Mouse (Mus musculus) C2C12 (cell line): ENCODE measurements around the gene Vipr1.
"Not testable (repeated sequence)": the region's sequence is repeated elsewhere in the genome, so short reads cannot be mapped to it uniquely, and the experiment has no call there.

Experiments
- CTCF ChIP-seq: IDR thresholded peaks from one replicate; pipeline ENCODE4 v1.5.1; 2011; ENCODE audit not compliant: control insufficient read depth, insufficient read depth, insufficient read length
- MAX ChIP-seq: IDR thresholded peaks from one replicate; pipeline ENCODE4 v1.6.1; 2011; ENCODE audit warnings: mild to moderate bottlenecking, control low read depth
- MYOD1 ChIP-seq: IDR thresholded peaks from one replicate; pipeline ENCODE4 v1.6.1; 2011; ENCODE audit warnings: low read depth; ENCODE audit not compliant: control insufficient read depth, insufficient read length
- MYOG ChIP-seq: IDR thresholded peaks from one replicate; pipeline ENCODE4 v1.6.1; 2011; ENCODE audit not compliant: control insufficient read depth, insufficient read length; ENCODE audit errors: extremely low read depth
- USF1 ChIP-seq: IDR thresholded peaks from one replicate; pipeline ENCODE4 v1.6.1; 2011; ENCODE audit warnings: low read depth, mild to moderate bottlenecking, control low read depth, moderate library complexity

DNA sequence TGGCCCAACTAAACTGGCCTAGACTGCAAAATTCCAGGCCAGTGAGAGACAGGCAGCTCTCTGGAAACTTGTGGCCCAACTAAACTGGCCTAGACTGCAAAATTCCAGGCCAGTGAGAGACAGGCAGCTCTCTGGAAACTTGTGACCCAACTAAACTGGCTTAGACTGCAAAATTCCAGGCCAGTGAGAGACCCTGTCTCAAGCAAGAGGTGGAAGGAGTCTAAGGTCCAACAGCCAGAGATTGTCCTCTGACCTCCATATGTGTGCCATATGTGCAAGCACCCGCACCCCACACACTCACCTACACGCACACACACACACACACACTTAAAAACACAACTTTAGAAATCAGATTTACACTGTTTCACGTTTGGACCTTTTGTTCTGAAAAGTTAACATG is 48.7 kb upstream of the Vipr1 start:
- TF ChIP-seq CTCF, MYOG, USF1, MAX, MYOD1: not testable (repeated sequence)
